In the genomic region with DNA sequence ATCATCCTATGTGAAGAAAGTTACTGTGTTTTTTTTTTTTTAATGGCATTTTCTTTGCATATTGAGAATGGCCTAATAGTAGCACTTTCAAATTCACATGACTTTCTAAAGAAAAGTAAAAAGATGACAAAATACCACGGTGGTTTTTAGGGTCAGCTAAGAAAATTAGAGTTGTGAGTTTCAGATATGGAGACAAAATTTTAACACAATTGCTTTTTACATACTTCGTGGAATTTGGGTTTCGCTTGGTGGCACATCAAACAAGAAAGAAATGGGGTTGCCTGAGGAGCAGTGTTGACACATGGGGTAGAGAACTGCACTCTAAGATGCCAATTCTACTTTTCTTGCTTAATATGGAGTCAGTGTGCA, we compare ENCODE assay signal across 8 mouse cellular contexts. TPM values are rescaled to one million over a fixed set of nuclear protein-coding genes. Genes with fewer than 3 reads are reported as not detected.
DNase-seq lines count a peak whose midpoint lies in the region; ATAC-seq and TF ChIP-seq lines count a peak whose summit lies in the region.

No protein-coding gene starts in this region.

- 19% methylated on average over 3 of the region's 3 CpGs for WGBS in heart, adult 2 months
- 16% methylated on average over 3 of the region's 3 CpGs for WGBS in forebrain, embryonic 13.5 days
- 7% methylated on average over 3 of the region's 3 CpGs for WGBS in liver, embryonic 15.5 days (ENCODE audit: insufficient replicate concordance)

- peaks cover 76% of the 10 kb centered on the region for H3K79me3 ChIP-seq in C2C12 (ENCODE audit: low read depth)

- H3K9me3 ChIP-seq in forebrain, embryonic 13.5 days (replicated peaks) = no peaks in the 10 kb centered on the region
- H3K9me3 ChIP-seq in liver, embryonic 15.5 days (replicated peaks) = no peaks in the 10 kb centered on the region

- no peak for TF ChIP-seq EP300 in heart, adult 2 months (IDR thresholded peaks at IDR 0.05; ENCODE audit: insufficient read depth, low read depth, low read length)

- H3K27ac ChIP-seq in heart, adult 2 months = peak overlapping the region; percentile 96
- no peak overlapping the region for H3K27ac ChIP-seq in forebrain, embryonic 13.5 days
- peak overlapping the region; percentile 95 for H3K27ac ChIP-seq in liver, embryonic 15.5 days (replicated peaks)

- no peaks in the 10 kb centered on the region for H3K27me3 ChIP-seq in heart, adult 2 months (ENCODE audit: control insufficient read depth, insufficient read depth, low read length)
- H3K27me3 ChIP-seq in C2C12 (ENCODE audit: control insufficient read depth, insufficient read depth, insufficient read length) = no peaks in the 10 kb centered on the region
- H3K27me3 ChIP-seq in forebrain, embryonic 13.5 days = no peaks in the 10 kb centered on the region
- no peaks in the 10 kb centered on the region for H3K27me3 ChIP-seq in liver, embryonic 15.5 days

- H3K9ac ChIP-seq in heart, adult 2 months (ENCODE audit: low read depth, low read length) = no peak overlapping the region; the same call in none of the 2 replicates
- peak overlapping the region; percentile 98 for H3K9ac ChIP-seq in forebrain, embryonic 13.5 days
- peak overlapping the region; percentile 96 for H3K9ac ChIP-seq in liver, embryonic 15.5 days

- no peak for TF ChIP-seq POLR2A in heart, adult 2 months (IDR thresholded peaks at IDR 0.05; ENCODE audit: insufficient read depth, low read depth, low read length)

- peak overlapping the region; percentile 79 for H3K4me3 ChIP-seq in heart, adult 2 months
- peak overlapping the region; percentile 77 for H3K4me3 ChIP-seq in C2C12 (ENCODE audit: insufficient read depth, poor library complexity, severe bottlenecking)
- peak overlapping the region; percentile 96 for H3K4me3 ChIP-seq in forebrain, embryonic 13.5 days
- H3K4me3 ChIP-seq in liver, embryonic 15.5 days (replicated peaks) = peak overlapping the region; percentile 94

- no peak for TF ChIP-seq CTCF in heart, adult 2 months (IDR thresholded peaks at IDR 0.05)
- TF ChIP-seq CTCF in C2C12 (IDR thresholded peaks at IDR 0.05; ENCODE audit: control insufficient read depth, insufficient read depth, insufficient read length) = no peak

- intact Hi-C loops in heart, adult 2 months (cut with DNase I) = loop anchor here (5.0 kb wide), 2 partner anchors 250 to 550 kb away; a partner anchor contains a TSS
- intact Hi-C loops in heart, postnatal 14 days (cut with DNase I) = no loop called here

- peak overlapping the region; percentile 95 for H3ac ChIP-seq in C2C12 (ENCODE audit: control insufficient read depth, insufficient read length, low read depth)

- H3K79me2 ChIP-seq in heart, adult 2 months (replicated peaks; ENCODE audit: control insufficient read depth, insufficient read depth, low read length) = peaks cover 3% of the 10 kb centered on the region
- peaks cover 90% of the 10 kb centered on the region for H3K79me2 ChIP-seq in C2C12 (ENCODE audit: control insufficient read depth, insufficient read depth)

- H3K4me2 ChIP-seq in forebrain, embryonic 13.5 days = peak overlapping the region; percentile 67
- peak overlapping the region; percentile 91 for H3K4me2 ChIP-seq in liver, embryonic 15.5 days

- peaks cover 25% of the 10 kb centered on the region for H3K4me1 ChIP-seq in heart, adult 2 months (ENCODE audit: control insufficient read depth, insufficient read depth, low read length)
- H3K4me1 ChIP-seq in forebrain, embryonic 13.5 days = peaks cover 58% of the 10 kb centered on the region
- H3K4me1 ChIP-seq in liver, embryonic 15.5 days (replicated peaks) = peaks cover 82% of the 10 kb centered on the region

- ATAC-seq in forebrain, embryonic 13.5 days = no peak
- ATAC-seq in liver, embryonic 15.5 days (ENCODE audit: insufficient read depth) = no peak
- no peak for ATAC-seq in granulocyte monocyte progenitor cell, adult 5-6 weeks (replicated peaks; ENCODE audit: poor library complexity, severe bottlenecking)
- no peak for ATAC-seq in activated CD4-positive, CD25-positive, alpha-beta regulatory T cell, adult 4 months

- H3K36me3 ChIP-seq in heart, adult 2 months (ENCODE audit: control insufficient read depth, insufficient read depth, low read length) = peaks cover 10% of the 10 kb centered on the region
- peaks cover 12% of the 10 kb centered on the region for H3K36me3 ChIP-seq in C2C12 (ENCODE audit: control insufficient read depth, insufficient read depth)
- no peaks in the 10 kb centered on the region for H3K36me3 ChIP-seq in forebrain, embryonic 13.5 days (ENCODE audit: poor library complexity, severe bottlenecking)
- H3K36me3 ChIP-seq in liver, embryonic 15.5 days (replicated peaks) = no peaks in the 10 kb centered on the region

- DNase-seq in heart, adult 2 months = no peak
- DNase-seq in heart, postnatal 14 days = no peak
- DNase-seq in kidney, postnatal 4 days = no peak

TF ChIP-seq in C2C12, 6 proteins besides CTCF, POLR2A, EP300 and RAD21:
- TF ChIP-seq MYOD1 (IDR thresholded peaks at IDR 0.05; ENCODE audit: control insufficient read depth, insufficient read length, low read depth) (no peak), USF1 (IDR thresholded peaks at IDR 0.05; ENCODE audit: low read depth) (no peak), FOSL1 (IDR thresholded peaks at IDR 0.05; ENCODE audit: insufficient read depth, low read length, poor library complexity, severe bottlenecking) (no peak), CEBPB (IDR thresholded peaks at IDR 0.05; ENCODE audit: low read depth) (no peak), MAX (IDR thresholded peaks at IDR 0.05) (no peak), MYOG (IDR thresholded peaks at IDR 0.05; ENCODE audit: control insufficient read depth, extremely low read depth, insufficient read length) (no peak)

RNA-seq across cellular contexts. Expression of a gene that starts 1.4 kb away (rescaled TPM):
- total RNA-seq in heart, adult 2 months (2021) = 10 to 100 TPM; 10.6 to 11.1 TPM
- polyA plus RNA-seq in heart, adult 2 months (2012; rRNA removed) = 6.7 and 10.2 TPM in 2 replicates
- total RNA-seq in heart, postnatal 14 days (2021) = 10 to 100 TPM; 14.8 to 14.9 TPM
- 7.3 TPM for polyA plus RNA-seq in C2C12 (2012; fragmentation: generic; extraction: Trizol)
- polyA plus RNA-seq in forebrain, embryonic 13.5 days (2015; fragmentation: Nextera tagmentation; extraction: Ambion mirVana) = 11.6 and 12.7 TPM in 2 replicates
- polyA plus RNA-seq in liver, embryonic 15.5 days (2015; fragmentation: Nextera tagmentation; extraction: Ambion mirVana) = 6.0 and 6.6 TPM in 2 replicates
- 18.0 and 25.6 TPM in 2 replicates for total RNA-seq in granulocyte monocyte progenitor cell, adult 5-6 weeks (2014; fragmentation: Nextera tagmentation)
- total RNA-seq in granulocyte monocyte progenitor cell, adult 5-6 weeks (2017) = 15.3 and 15.8 TPM in 2 replicates
- polyA plus RNA-seq in activated CD4-positive, CD25-positive, alpha-beta regulatory T cell, adult 4 months (2017; shearing (Covaris generic)) = 1 to 10 TPM; 8.3 to 9.0 TPM

RNA-seq across cellular contexts. Expression of a gene that starts 47.2 kb away (rescaled TPM):
- 100 to 1,000 TPM; 418 to 454 TPM for total RNA-seq in heart, adult 2 months (2021)
- 101 and 165 TPM in 2 replicates for polyA plus RNA-seq in heart, adult 2 months (2012; rRNA removed)
- total RNA-seq in heart, postnatal 14 days (2021) = 100 to 1,000 TPM; 489 to 510 TPM
- polyA plus RNA-seq in C2C12 (2012; fragmentation: generic; extraction: Trizol) = 9.8 TPM
- polyA plus RNA-seq in forebrain, embryonic 13.5 days (2015; fragmentation: Nextera tagmentation; extraction: Ambion mirVana) = 16.5 and 19.2 TPM in 2 replicates
- 9.5 and 11.3 TPM in 2 replicates for polyA plus RNA-seq in liver, embryonic 15.5 days (2015; fragmentation: Nextera tagmentation; extraction: Ambion mirVana)
- 8.6 and 9.4 TPM in 2 replicates for total RNA-seq in granulocyte monocyte progenitor cell, adult 5-6 weeks (2014; fragmentation: Nextera tagmentation)
- 8.0 and 8.9 TPM in 2 replicates for total RNA-seq in granulocyte monocyte progenitor cell, adult 5-6 weeks (2017)
- polyA plus RNA-seq in activated CD4-positive, CD25-positive, alpha-beta regulatory T cell, adult 4 months (2017; shearing (Covaris generic)) = 100 to 1,000 TPM; 268 to 273 TPM
